Mouse (Mus musculus) intestine, postnatal 0 days (tissue): ENCODE measurements around the gene Atn1. TPM values are rescaled to one million over a fixed set of nuclear protein-coding genes. Genes with fewer than 3 reads are reported as not detected.
A peak's percentile ranks its signal among the peaks of the same experiment; 100 is the strongest.

ENCODE experiments used
- ATAC-seq: fragments of 200-750 bp; cut with Nextera tagmentation; 2 replicates; pipeline ENCODE4 v1.8.0; 2017; ENCODE audit warnings: mild to moderate bottlenecking, moderate TSS enrichment, moderate library complexity
- H3K27ac ChIP-seq: fragments of 300-500 bp; sonication (generic); 2 replicates; pipeline ENCODE4 v1.5.1; 2014; ENCODE audit warnings: mild to moderate bottlenecking, low read depth, low read length, moderate library complexity
- H3K27me3 ChIP-seq: fragments of 300-500 bp; sonication (generic); replicated peaks from 2 replicates; pipeline ENCODE4 v1.6.1; 2014; ENCODE audit warnings: low read length, mixed read lengths; ENCODE audit not compliant: control insufficient read depth, insufficient read depth
- H3K36me3 ChIP-seq: fragments of 300-500 bp; sonication (generic); 2 replicates; pipeline ENCODE4 v1.6.1; 2014; ENCODE audit warnings: mild to moderate bottlenecking, moderate library complexity; ENCODE audit not compliant: control insufficient read depth, insufficient read depth
- H3K4me1 ChIP-seq: fragments of 300-500 bp; sonication (generic); replicated peaks from 2 replicates; pipeline ENCODE4 v1.6.1; 2014; ENCODE audit warnings: antibody characterized with exemption, low read length, mixed read lengths; ENCODE audit not compliant: control insufficient read depth, insufficient read depth
- H3K4me2 ChIP-seq: fragments of 300-500 bp; sonication (generic); replicated peaks from 2 replicates; pipeline ENCODE4 v1.6.1; 2014; ENCODE audit warnings: low read depth, mild to moderate bottlenecking, moderate library complexity
- H3K4me3 ChIP-seq: fragments of 300-500 bp; sonication (generic); 2 replicates; pipeline ENCODE4 v1.5.1; 2014; ENCODE audit warnings: low read depth, low read length
- H3K9ac ChIP-seq: fragments of 300-500 bp; sonication (generic); 2 replicates; pipeline ENCODE4 v1.6.1; 2014; ENCODE audit warnings: mild to moderate bottlenecking, low read depth, low read length
- H3K9me3 ChIP-seq: fragments of 300-500 bp; sonication (generic); 2 replicates; pipeline ENCODE4 v1.6.1; 2016; ENCODE audit warnings: mixed run types; ENCODE audit not compliant: control insufficient read depth
- CTCF ChIP-seq: sonication (generic); IDR thresholded peaks from 2 replicates; pipeline ENCODE4 v1.5.1; 2016; ENCODE audit warnings: low read depth, mild to moderate bottlenecking, control low read depth, antibody characterized with exemption, moderate library complexity
- WGBS: fragments of 180-500 bp; shearing (Covaris S2); extraction: QIAGEN DNeasy Blood & Tissue Kit; methylation state at CpG from one replicate; pipeline ENCODE4 v1.1.7; 2014; 5-methylcytosine and 5-hydroxymethylcytosine counted together
- polyA plus RNA-seq: library from polyadenylated mRNA; unstranded; fragments of >200 nt; fragmentation: Nextera tagmentation; extraction: Ambion mirVana; gene quantifications from 2 replicates; pipeline ENCODE4 v1.2.1, GENCODE M21; 2015

Atn1 gene
- polyA plus RNA-seq, 1 experiment from 2014 or later = 8.4 TPM

GRCm38 (mm10) chr6:124786756-124787420 lies 30.6 kb upstream of the Atn1 start:
- Histone ChIP-seq H3K27ac (no peak overlapping the region), H3K4me1 (no peaks in the 10 kb centered on the region), H3K9me3 (no peaks in the 10 kb centered on the region), H3K27me3 (no peaks in the 10 kb centered on the region), H3K4me3 (no peak overlapping the region), H3K9ac (no peak overlapping the region), H3K4me2 (no peak overlapping the region), H3K36me3 (no peaks in the 10 kb centered on the region)
- WGBS = 48% methylated on average over 8 of the region's 8 CpGs
- no peak for TF ChIP-seq CTCF
- ATAC-seq = no peak

- WGBS = 17% methylated on average over 6 of the region's 6 CpGs
- Histone ChIP-seq H3K4me2 (peak overlapping the region; percentile 53), H3K27ac (no peak overlapping the region), H3K9me3 (no peaks in the 10 kb centered on the region), H3K4me3 (peak overlapping the region; percentile 2; the same call in 1 of the 2 replicates), H3K36me3 (no peaks in the 10 kb centered on the region), H3K4me1 (no peaks in the 10 kb centered on the region), H3K9ac (no peak overlapping the region), H3K27me3 (peaks cover 12% of the 10 kb centered on the region; the same call in 1 of the 2 replicates)
- no peak for TF ChIP-seq CTCF
- ATAC-seq = no peak
These were observed 26.1 kb upstream of the Atn1 start for GRCm38 (mm10) chr6:124782436-124782835.

- Histone ChIP-seq H3K9ac (no peak overlapping the region), H3K4me2 (no peak overlapping the region), H3K27ac (no peak overlapping the region), H3K4me3 (no peak overlapping the region), H3K27me3 (peaks cover 12% of the 10 kb centered on the region; the same call in 1 of the 2 replicates), H3K9me3 (no peaks in the 10 kb centered on the region), H3K36me3 (no peaks in the 10 kb centered on the region), H3K4me1 (no peaks in the 10 kb centered on the region)
- 83% methylated on average over 7 of the region's 7 CpGs for WGBS
- ATAC-seq = no peak
- TF ChIP-seq CTCF = no peak
These were observed 24.6 kb upstream of the Atn1 start for GRCm38 (mm10) chr6:124780917-124781316.

- no peaks in the 10 kb centered on the region for H3K36me3 ChIP-seq
- H3K27ac ChIP-seq = no peak overlapping the region
- H3K4me1 ChIP-seq = no peaks in the 10 kb centered on the region
- no peak overlapping the region for H3K9ac ChIP-seq
- TF ChIP-seq CTCF = peak; percentile 23; the same call in 1 of the 2 replicates
- no peaks in the 10 kb centered on the region for H3K9me3 ChIP-seq
- peak overlapping the region; percentile 56 for H3K4me2 ChIP-seq
- peaks cover 12% of the 10 kb centered on the region; the same call in 1 of the 2 replicates for H3K27me3 ChIP-seq
- peak overlapping the region; percentile 22 for H3K4me3 ChIP-seq
- WGBS = 7% methylated on average over 10 of the region's 10 CpGs
- ATAC-seq = no peak
These were observed 23.7 kb upstream of the Atn1 start for GRCm38 (mm10) chr6:124779984-124780416.

GRCm38 (mm10) chr6:124779222-124779983 lies 23.1 kb upstream of the Atn1 start, which contains the start of gene Lrrc23:
Gene Lrrc23 (minus strand): TSS chr6:124779727.
- no peak for ATAC-seq
- H3K4me3 ChIP-seq = peak within 1 kb of the TSS; percentile 22
- H3K9ac ChIP-seq = peak within 1 kb of the TSS; percentile 26; the same call in 1 of the 2 replicates
- H3K4me1 ChIP-seq = no peaks in the 10 kb centered on the region
- WGBS = 4% methylated on average over 23 of the region's 23 CpGs
- peak within 1 kb of the TSS; percentile 56 for H3K4me2 ChIP-seq
- no peak within 1 kb of the TSS for H3K27ac ChIP-seq
- no peaks in the 10 kb centered on the region for H3K36me3 ChIP-seq
- peaks cover 12% of the 10 kb centered on the region; the same call in 1 of the 2 replicates for H3K27me3 ChIP-seq
- H3K9me3 ChIP-seq = no peaks in the 10 kb centered on the region
- no peak for TF ChIP-seq CTCF

- Histone ChIP-seq H3K9ac (no peak overlapping the region), H3K4me3 (no peak overlapping the region), H3K27ac (no peak overlapping the region), H3K27me3 (peaks cover 11% of the 10 kb centered on the region), H3K4me2 (no peak overlapping the region), H3K36me3 (no peaks in the 10 kb centered on the region), H3K4me1 (no peaks in the 10 kb centered on the region), H3K9me3 (no peaks in the 10 kb centered on the region)
- no peak for TF ChIP-seq CTCF
- no peak for ATAC-seq
- WGBS = 82% methylated on average over 15 of the region's 15 CpGs
These were observed 14.2 kb upstream of the Atn1 start for GRCm38 (mm10) chr6:124770511-124770910.
